Mouse (Mus musculus): Measurements from ENCODE around the gene Ccdc180. TPM values are rescaled to one million over a fixed set of nuclear protein-coding genes. Genes with fewer than 3 reads are reported as not detected.

The Ccdc180 gene
- total RNA-seq, 1 experiment from 2014 or later = 0.87 TPM

DNA sequence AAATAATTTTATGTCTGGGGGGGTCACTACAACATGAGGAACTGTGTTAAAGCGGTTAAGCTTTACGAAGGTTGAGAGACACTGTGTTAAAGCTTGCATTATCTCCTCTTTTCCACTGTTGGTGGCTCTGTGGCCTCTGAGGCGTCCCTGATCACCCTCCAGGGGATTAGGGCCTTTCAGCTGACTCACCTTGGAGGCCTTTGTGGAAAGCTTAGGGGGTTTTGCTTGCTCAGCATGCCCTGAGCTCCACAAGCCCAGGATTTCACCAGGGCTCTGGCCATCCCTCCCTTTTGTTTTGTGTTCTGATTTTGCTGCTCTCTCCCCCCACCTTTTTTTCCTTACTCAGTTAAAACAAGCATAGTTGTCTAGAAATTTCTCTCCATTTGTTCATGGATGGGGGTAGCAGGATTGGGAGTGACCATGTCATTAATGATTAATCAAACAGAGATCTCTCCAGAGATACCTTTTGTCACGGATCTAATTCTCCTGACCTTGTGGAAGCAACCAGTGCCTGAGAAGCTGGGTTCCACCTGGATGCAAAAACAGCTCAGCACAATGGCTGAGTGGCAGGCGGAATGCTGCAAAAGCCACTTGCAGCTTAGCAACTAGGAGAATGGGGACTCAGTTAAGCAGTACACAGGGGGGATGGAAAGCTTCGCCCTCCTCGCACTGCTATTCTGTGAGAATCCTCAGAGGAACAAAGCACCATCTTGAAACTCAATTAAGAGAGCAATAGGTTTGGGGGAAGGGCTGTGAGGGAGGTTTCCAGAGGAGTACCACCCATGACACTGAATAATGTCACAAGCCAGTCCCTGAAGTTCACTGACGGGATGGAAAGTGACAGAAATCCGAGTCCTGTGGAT is 77.6 kb downstream of the Ccdc180 start:
- no peak for ATAC-seq (replicated peaks; ENCODE audit: low read depth, poor library complexity, severe bottlenecking)

DNA sequence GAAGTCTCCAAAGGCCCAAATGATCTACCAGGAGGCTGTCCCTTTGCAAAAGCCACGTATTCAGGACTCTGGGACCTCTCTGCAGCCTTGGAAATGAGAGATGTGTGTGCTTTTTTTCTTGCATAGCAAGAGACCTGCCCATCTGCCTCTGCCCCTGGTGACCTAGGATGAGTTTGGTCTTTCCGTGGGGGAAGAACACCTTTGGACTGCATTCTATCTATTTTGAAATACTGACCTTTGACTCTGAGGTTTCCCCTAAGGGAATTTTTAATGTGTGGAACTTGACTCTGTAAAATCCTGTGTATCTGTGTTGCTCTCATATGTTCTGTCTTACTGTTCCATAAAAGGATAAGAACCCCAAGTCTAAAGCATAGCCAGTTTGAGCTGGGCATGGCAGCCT is 78.9 kb downstream of the Ccdc180 start:
- no peak for ATAC-seq (replicated peaks; ENCODE audit: low read depth, poor library complexity, severe bottlenecking)

DNA sequence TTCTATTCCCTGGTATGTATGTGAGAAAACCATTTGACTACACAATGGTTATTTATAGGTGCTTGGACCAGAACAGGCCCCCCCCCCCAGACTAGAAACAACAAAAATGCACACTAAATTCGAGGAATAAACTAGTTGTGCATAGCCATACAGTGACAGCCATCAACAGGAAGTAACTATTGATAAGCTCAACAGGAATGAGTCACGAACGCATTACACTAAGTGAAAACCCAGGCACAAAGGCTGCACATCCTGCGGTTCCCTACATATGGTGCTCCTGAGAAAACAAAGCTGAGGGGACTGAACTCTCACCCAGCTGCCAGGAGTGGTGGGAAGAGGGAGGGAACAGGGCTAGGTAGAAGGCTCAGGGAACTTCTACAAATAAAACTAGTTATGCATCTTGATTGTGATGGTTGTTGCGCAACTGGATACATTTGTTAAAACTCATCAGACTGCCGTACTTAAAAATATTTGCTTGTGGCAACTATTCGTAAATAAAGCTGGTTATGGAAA is 80.0 kb downstream of the Ccdc180 start:
- ATAC-seq (replicated peaks; ENCODE audit: low read depth, poor library complexity, severe bottlenecking) = no peak

DNA sequence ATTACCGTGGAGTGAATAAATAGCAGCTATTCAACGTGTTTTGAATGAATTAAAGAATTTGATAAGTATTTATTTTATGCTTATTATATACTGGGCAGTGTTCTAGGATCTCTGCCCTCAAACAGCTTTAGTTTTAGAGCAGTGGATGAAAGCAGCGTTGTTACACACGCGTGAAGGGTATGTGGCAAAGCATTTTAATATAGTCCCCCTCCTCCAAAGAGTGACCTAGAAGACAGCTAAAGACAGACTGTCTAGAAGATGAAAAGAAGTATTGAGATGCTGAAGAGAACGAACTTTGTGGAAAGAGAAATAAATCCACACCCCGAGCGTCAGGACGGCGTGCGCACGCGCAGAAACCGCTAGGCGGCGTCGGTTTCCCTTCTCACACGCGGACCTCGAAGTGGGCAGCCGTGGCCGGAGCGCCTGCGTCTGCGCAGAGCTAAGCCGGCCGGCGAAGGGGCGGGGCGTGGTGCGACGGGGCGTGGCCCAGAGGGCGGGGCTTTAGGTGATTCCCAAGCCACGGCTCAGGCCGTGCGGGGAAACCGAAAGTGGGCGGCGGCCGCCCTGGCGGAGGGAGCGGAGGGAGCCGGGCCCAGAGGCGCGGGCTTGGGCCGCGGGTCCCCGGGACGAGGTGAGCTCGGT is 81.8 kb downstream of the Ccdc180 start:
- ATAC-seq (replicated peaks; ENCODE audit: low read depth, poor library complexity, severe bottlenecking) = peak; percentile 88

DNA sequence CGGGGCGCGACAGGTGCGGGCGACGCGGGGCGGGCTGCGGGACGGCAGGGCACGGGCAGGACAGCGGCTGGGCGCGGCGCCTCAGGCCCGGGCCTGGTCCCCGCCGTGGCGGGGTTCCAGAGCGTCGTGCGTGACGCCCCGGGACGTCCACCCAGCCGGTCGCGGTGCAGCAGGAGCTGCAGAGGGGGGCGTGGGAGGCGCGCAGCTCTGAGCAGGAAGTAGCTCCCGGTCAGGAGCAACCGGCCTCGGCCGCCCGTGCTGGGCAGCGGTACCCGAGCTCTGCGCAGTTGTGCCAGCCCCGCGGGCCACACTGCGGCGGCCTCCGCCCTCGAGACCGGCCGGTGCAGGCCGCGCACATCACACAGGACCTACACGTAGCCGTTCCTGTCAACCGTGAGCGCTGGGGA is 82.3 kb downstream of the Ccdc180 start:
- ATAC-seq (replicated peaks; ENCODE audit: low read depth, poor library complexity, severe bottlenecking) = peak; percentile 43; the same call in 1 of the 2 replicates

DNA sequence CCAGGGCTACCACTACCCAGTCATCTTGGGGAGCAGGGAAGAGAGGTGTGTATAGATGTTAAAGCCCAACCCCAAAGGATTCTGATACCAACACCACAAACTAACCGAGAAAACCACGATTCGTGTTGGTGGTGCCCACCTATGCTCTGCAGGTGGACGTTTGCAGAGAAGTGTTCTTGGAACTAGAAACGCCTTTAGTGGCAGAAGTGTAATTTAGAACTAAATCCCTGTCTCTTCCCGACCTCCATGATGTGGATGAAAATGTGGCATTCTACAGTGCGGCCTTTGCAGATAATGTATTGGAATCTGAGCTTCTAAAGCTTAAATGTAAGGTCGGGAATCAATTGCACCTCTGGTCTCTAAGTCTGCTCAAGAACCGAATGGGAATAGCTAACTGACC is 82.8 kb downstream of the Ccdc180 start:
- no peak for ATAC-seq (replicated peaks; ENCODE audit: low read depth, poor library complexity, severe bottlenecking)

DNA sequence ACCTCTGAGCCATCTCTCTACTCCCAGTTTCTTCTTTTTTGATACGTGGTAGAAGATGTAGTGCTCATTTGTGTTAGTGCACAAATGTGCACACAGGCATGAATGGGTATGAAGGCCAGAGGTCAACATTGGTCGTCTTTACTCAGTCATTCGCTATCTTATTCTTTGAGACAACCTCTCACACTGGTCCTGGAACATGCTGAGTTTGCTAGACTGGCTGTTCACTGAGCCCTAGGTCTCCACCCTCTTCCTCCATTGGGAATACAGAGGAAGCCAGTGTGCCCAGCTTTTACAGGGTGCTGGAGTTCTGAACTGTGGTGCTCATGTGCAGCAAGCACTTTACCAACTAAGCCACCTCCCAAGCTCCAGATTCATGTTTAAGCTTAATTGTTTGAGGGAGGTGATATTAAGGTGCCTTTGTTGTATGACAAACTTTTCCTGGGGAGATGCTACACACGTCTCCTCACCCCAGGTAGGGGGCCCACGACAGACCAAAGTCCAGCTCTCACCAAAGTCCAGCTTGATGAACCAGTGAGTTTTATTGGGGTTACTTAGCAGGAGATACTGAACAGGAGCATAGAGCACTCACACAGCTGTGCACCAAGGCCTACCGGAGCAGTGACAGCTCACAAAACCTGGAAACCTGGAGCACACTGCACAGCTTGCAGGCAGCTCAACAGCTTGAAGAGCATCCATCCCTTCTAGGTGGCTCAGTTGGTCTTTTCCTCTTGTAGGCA is 87.0 kb downstream of the Ccdc180 start:
- no peak for ATAC-seq (replicated peaks; ENCODE audit: low read depth, poor library complexity, severe bottlenecking)

DNA sequence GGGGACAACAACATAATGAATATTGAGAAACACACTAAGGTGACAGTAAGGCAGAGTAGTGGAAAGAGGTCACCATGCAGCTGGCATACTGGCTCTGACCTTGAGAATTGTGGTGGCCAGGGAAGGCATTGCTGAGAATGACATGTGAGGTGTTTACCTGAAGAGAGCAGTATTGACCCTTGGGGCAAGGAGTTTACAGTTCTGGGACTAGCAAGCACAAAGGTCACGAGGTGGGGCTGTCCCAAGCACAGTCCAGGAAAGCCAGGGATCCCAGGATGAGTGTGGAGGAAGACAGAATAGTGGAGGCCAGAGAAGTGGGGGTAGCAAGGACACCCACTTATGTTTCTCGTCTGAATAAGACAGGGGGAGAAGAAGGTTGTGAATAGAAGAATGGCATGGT is 89.8 kb downstream of the Ccdc180 start:
- ATAC-seq (replicated peaks; ENCODE audit: low read depth, poor library complexity, severe bottlenecking) = no peak

DNA sequence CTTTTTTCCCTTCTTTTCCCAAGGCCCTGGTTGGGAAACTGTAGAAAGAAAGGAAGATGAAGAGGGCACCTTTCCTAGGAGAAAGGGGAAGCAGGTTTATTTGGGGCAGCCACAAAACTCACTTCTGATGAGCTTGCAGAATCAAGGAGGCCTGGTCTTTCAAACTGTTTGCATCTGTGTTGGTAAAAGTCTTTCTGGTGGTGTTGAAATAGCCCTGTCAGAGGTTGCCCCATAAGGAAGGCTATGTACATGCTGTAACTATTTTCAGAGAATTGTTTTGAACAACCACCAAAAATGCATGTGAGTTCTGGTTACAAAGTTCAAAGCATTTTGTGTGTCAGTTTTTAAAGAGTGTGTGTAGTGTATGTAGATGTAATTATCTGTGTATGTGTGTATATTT is 91.0 kb downstream of the Ccdc180 start:
- ATAC-seq (replicated peaks; ENCODE audit: low read depth, poor library complexity, severe bottlenecking) = peak; percentile 80

DNA sequence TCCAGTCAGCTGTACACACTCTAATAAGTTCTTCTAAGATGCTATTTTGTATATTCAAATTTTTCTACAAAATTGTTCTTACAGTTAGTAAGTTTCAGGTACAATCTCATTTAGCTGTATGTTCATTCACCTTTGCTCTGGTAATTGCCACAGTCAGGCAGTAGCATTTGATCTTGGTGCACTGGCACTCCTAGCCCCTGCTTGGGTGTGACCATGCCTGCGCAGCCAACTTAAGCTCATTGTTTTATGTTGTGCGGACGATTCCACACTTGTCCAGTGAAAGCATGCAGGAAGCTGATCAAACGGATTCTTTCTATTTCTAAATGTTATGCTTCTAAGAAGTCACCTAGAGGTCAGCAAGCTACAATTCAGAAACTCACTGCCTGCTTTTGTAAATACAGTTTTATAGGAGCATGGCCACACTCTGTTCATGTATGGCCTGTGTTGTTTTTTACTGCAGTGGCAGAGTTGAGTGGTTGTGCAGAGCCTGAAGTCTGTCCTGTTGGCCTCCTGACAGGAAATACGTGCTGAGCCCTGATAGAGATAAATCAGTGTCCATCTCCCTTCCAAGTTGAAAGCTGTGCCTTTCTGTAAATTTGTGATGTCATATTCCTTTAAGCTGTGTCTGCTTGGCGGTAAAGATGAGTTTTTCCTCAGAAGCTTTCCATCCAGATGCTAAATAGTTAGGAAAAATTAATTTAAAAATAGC is 100.5 kb downstream of the Ccdc180 start:
- ATAC-seq (replicated peaks; ENCODE audit: low read depth, poor library complexity, severe bottlenecking) = no peak

DNA sequence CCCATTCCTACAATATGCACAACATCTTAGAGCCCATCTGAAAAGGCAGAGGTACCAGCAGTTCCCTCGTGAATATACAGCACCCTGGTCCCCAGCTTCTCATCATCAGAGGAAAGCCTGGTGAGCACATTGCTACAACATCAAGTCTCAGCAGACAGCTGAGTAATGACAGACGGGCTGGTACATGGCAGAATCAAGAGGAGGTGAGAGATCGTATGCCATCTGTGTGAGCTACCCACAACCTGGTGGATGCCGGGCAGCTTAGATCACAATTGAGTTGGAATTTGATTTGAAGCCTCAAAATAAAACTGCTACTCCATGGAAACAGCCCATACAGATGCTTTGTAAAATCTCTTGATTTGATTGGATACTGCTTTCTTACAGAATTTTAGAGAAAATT is 108.4 kb downstream of the Ccdc180 start:
- no peak for ATAC-seq (replicated peaks; ENCODE audit: low read depth, poor library complexity, severe bottlenecking)

Other genes starting within 250 kb of the Ccdc180 start
- gene Aldh1b1, start 91.3 kb upstream of the Ccdc180 start, total RNA-seq (2017) = 17.6 and 21.7 TPM in 2 replicates
- gene Igfbpl1, start 63.4 kb upstream of the Ccdc180 start, total RNA-seq (2017) = not detected in 2 replicates
- not detected in 2 replicates for gene Stra6l, start 41.6 kb upstream of the Ccdc180 start, total RNA-seq (2017)
- 7.5 and 11.1 TPM in 2 replicates for gene Tdrd7, start 75.0 kb downstream of the Ccdc180 start, total RNA-seq (2017)
- gene Tmod1, start 148.6 kb downstream of the Ccdc180 start, total RNA-seq (2017) = 0.37 and 2.3 TPM in 2 replicates
- gene Ncbp1, start 248.3 kb downstream of the Ccdc180 start, total RNA-seq (2017) = 128 and 137 TPM in 2 replicates
- 24.1 and 38.2 TPM in 2 replicates for gene Tstd2, start 248.4 kb downstream of the Ccdc180 start, total RNA-seq (2017)

Data from common myeloid progenitor, adult 5-6 weeks (primary cell).